Mouse (Mus musculus): ENCODE data around the gene Gm20388. TPM values are rescaled to one million over a fixed set of nuclear protein-coding genes. Genes with fewer than 3 reads are reported as not detected.

Gm20388 gene
- total and polyA plus RNA-seq, 2 experiments from 2014 or later: 17.3 TPM; not detected in 1

- DNase-seq (ENCODE audit: low spot score): no peak
- no peaks in the 10 kb centered on the region for H3K36me3 ChIP-seq (replicated peaks; ENCODE audit: control insufficient read depth, insufficient read depth, low read length)
- no peak for ATAC-seq (ENCODE audit: insufficient read depth, low read depth)
- 0 out of 2 replicates have a peak, but pooled peaks cover 6% of the 10 kb centered on the region for H3K27me3 ChIP-seq (ENCODE audit: control insufficient read depth, insufficient read depth, low read length)
- no peak overlapping the region for H3K4me3 ChIP-seq (ENCODE audit: low read depth, low read length)
- no peak for TF ChIP-seq EP300 (IDR thresholded peaks at IDR 0.05; ENCODE audit: low read depth)
- no peak for TF ChIP-seq CTCF (IDR thresholded peaks at IDR 0.05; ENCODE audit: low read depth)
- WGBS: 77% methylated on average over 7 of the region's 7 CpGs
- no peak overlapping the region for H3K27ac ChIP-seq (ENCODE audit: low read depth)
- H3K9me3 ChIP-seq (replicated peaks; ENCODE audit: control insufficient read depth, low read length): no peaks in the 10 kb centered on the region
- no peak overlapping the region for H3K9ac ChIP-seq (replicated peaks; ENCODE audit: low read depth, low read length)
- H3K4me2 ChIP-seq (ENCODE audit: low read depth, low read length): no peak overlapping the region
- H3K4me1 ChIP-seq (ENCODE audit: control insufficient read depth, insufficient read depth): peaks cover 10% of the 10 kb centered on the region
These were observed 2268.7 kb downstream of the Gm20388 start for GRCm38 (mm10) chr8:122179354-122179753.

DNA sequence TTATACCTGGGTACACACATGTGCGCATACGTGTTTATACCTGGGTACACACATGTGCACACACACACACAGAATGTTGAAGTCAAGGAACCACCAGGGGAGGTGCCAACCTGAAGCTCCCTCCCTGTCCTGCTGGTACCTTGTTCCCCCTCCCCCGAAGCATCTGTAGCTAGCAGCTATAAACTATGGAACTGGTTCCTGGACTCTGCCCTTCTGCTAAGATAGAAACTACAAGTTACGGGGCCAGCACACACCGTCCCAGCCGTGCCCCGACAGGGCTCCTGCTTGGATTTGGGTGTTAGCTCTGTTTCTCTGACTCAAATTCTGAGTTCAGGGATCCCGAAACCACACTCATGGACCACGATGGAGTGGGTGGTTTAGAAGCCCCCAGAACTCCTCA lies 2269.5 kb downstream of the Gm20388 start:
- Histone ChIP-seq H3K4me2 (ENCODE audit: low read depth, low read length) (no peak overlapping the region), H3K4me3 (ENCODE audit: low read depth, low read length) (no peak overlapping the region), H3K36me3 (replicated peaks; ENCODE audit: control insufficient read depth, insufficient read depth, low read length) (no peaks in the 10 kb centered on the region), H3K27me3 (ENCODE audit: control insufficient read depth, insufficient read depth, low read length) (0 out of 2 replicates have a peak, but pooled peaks cover 6% of the 10 kb centered on the region), H3K4me1 (ENCODE audit: control insufficient read depth, insufficient read depth) (peaks cover 10% of the 10 kb centered on the region), H3K9ac (replicated peaks; ENCODE audit: low read depth, low read length) (no peak overlapping the region), H3K27ac (ENCODE audit: low read depth) (no peak overlapping the region), H3K9me3 (replicated peaks; ENCODE audit: control insufficient read depth, low read length) (no peaks in the 10 kb centered on the region)
- 93% methylated on average over 9 of the region's 9 CpGs for WGBS
- no peak for ATAC-seq (ENCODE audit: insufficient read depth, low read depth)
- no peak for DNase-seq (ENCODE audit: low spot score)
- no peak for TF ChIP-seq EP300 (IDR thresholded peaks at IDR 0.05; ENCODE audit: low read depth)

DNA sequence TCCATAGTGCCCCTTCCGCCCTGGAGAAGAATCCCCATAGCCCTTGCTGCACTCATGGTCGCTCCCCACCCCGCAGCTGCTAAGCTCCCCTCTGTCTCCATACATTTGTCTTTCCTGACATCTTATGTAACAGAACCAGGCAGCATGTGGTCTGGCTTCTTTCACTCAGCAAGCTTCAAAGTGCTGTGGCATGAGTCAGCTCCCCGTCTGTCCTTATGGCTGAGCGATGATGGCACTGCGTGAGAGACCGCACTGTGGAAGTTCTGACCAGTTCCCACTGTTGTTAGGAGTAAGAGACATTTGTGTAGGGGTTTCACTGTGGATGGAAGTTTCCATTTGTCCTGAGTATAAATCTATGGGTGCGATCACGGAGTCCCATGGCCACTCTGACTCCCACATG lies 2270.8 kb downstream of the Gm20388 start:
- peak; percentile 71; the same call in 1 of the 2 replicates for ATAC-seq (ENCODE audit: insufficient read depth, low read depth)
- Histone ChIP-seq H3K27me3 (ENCODE audit: control insufficient read depth, insufficient read depth, low read length) (0 out of 2 replicates have a peak, but pooled peaks cover 3% of the 10 kb centered on the region), H3K9me3 (replicated peaks; ENCODE audit: control insufficient read depth, low read length) (no peaks in the 10 kb centered on the region), H3K9ac (replicated peaks; ENCODE audit: low read depth, low read length) (no peak overlapping the region), H3K4me2 (ENCODE audit: low read depth, low read length) (peak overlapping the region; percentile 33; the same call in 1 of the 2 replicates), H3K4me1 (ENCODE audit: control insufficient read depth, insufficient read depth) (peaks cover 10% of the 10 kb centered on the region), H3K36me3 (replicated peaks; ENCODE audit: control insufficient read depth, insufficient read depth, low read length) (no peaks in the 10 kb centered on the region), H3K27ac (ENCODE audit: low read depth) (peak overlapping the region; percentile 51; the same call in 1 of the 2 replicates), H3K4me3 (ENCODE audit: low read depth, low read length) (no peak overlapping the region)
- peak; percentile 51 for DNase-seq (ENCODE audit: low spot score)
- TF ChIP-seq EP300 (IDR thresholded peaks at IDR 0.05; ENCODE audit: low read depth): no peak
- no peak for TF ChIP-seq CTCF (IDR thresholded peaks at IDR 0.05; ENCODE audit: low read depth)
- WGBS: 11% methylated on average over 9 of the region's 9 CpGs

- ATAC-seq (ENCODE audit: insufficient read depth, low read depth): peak; percentile 18; the same call in 1 of the 2 replicates
These were observed 2271.3 kb downstream of the Gm20388 start for GRCm38 (mm10) chr8:122181991-122182390.

GRCm38 (mm10) chr8:122186363-122186974 lies 2275.8 kb downstream of the Gm20388 start:
- 88% methylated on average over 19 of the region's 19 CpGs for WGBS
- Histone ChIP-seq H3K27ac (ENCODE audit: low read depth) (no peak overlapping the region), H3K4me1 (ENCODE audit: control insufficient read depth, insufficient read depth) (peaks cover 9% of the 10 kb centered on the region), H3K9ac (replicated peaks; ENCODE audit: low read depth, low read length) (no peak overlapping the region), H3K27me3 (ENCODE audit: control insufficient read depth, insufficient read depth, low read length) (0 out of 2 replicates have a peak, but pooled peaks cover 3% of the 10 kb centered on the region), H3K9me3 (replicated peaks; ENCODE audit: control insufficient read depth, low read length) (no peaks in the 10 kb centered on the region), H3K36me3 (replicated peaks; ENCODE audit: control insufficient read depth, insufficient read depth, low read length) (no peaks in the 10 kb centered on the region), H3K4me3 (ENCODE audit: low read depth, low read length) (no peak overlapping the region), H3K4me2 (ENCODE audit: low read depth, low read length) (no peak overlapping the region)
- DNase-seq (ENCODE audit: low spot score) (no peak), ATAC-seq (ENCODE audit: insufficient read depth, low read depth) (no peak)
- TF ChIP-seq EP300 (IDR thresholded peaks at IDR 0.05; ENCODE audit: low read depth): no peak
- TF ChIP-seq CTCF (IDR thresholded peaks at IDR 0.05; ENCODE audit: low read depth): no peak

More at GRCm38 (mm10) chr8:122181991-122182390, 2271.3 kb downstream of the Gm20388 start:
- Histone ChIP-seq H3K36me3 (replicated peaks; ENCODE audit: control insufficient read depth, insufficient read depth, low read length) (no peaks in the 10 kb centered on the region), H3K4me2 (ENCODE audit: low read depth, low read length) (peak overlapping the region; percentile 33; the same call in 1 of the 2 replicates), H3K4me1 (ENCODE audit: control insufficient read depth, insufficient read depth) (peaks cover 10% of the 10 kb centered on the region), H3K27me3 (ENCODE audit: control insufficient read depth, insufficient read depth, low read length) (0 out of 2 replicates have a peak, but pooled peaks cover 3% of the 10 kb centered on the region), H3K27ac (ENCODE audit: low read depth) (peak overlapping the region; percentile 51), H3K9me3 (replicated peaks; ENCODE audit: control insufficient read depth, low read length) (no peaks in the 10 kb centered on the region), H3K4me3 (ENCODE audit: low read depth, low read length) (no peak overlapping the region), H3K9ac (replicated peaks; ENCODE audit: low read depth, low read length) (no peak overlapping the region)
- DNase-seq (ENCODE audit: low spot score): peak; percentile 34
- 36% methylated on average over 9 of the region's 9 CpGs for WGBS
- TF ChIP-seq CTCF (IDR thresholded peaks at IDR 0.05; ENCODE audit: low read depth): no peak
- no peak for TF ChIP-seq EP300 (IDR thresholded peaks at IDR 0.05; ENCODE audit: low read depth)
